Mouse (Mus musculus) ES-E14 (cell line): ENCODE measurements around the gene Slc29a4. TPM values are rescaled to one million over a fixed set of nuclear protein-coding genes. Genes with fewer than 3 reads are reported as not detected.

ENCODE experiments used
- DNase-seq: peaks from one replicate; pipeline ENCODE4 v3.0.0-alpha.2; 2013; ENCODE audit warnings: low read depth, low spot score
- H3K27ac ChIP-seq: 2 replicates; pipeline ENCODE4 v1.5.1; 2012; ENCODE audit warnings: low read depth, mild to moderate bottlenecking, low read length, moderate library complexity, mixed read lengths; ENCODE audit not compliant: poor library complexity, insufficient read depth, severe bottlenecking
- H3K36me3 ChIP-seq: 2 replicates; pipeline ENCODE4 v1.6.1; 2012; ENCODE audit warnings: mild to moderate bottlenecking, low read length, moderate library complexity, mixed read lengths; ENCODE audit not compliant: control insufficient read depth, poor library complexity, insufficient read depth, severe bottlenecking
- H3K4me1 ChIP-seq, 2 experiments: fragments of 150-350 bp in 1 of 2; sonication (generic) in 1 of 2; 2 replicates each; pipeline ENCODE4 v1.6.1; 2012; ENCODE audit warnings: low read length in 2 of 2, mild to moderate bottlenecking in 1 of 2, mixed read lengths in 1 of 2; ENCODE audit not compliant: control insufficient read depth in 2 of 2, insufficient read depth in 2 of 2, poor library complexity in 1 of 2
- H3K4me3 ChIP-seq, 2 experiments: fragments of 150-350 bp in 1 of 2; sonication (generic) in 1 of 2; 2 replicates each; pipeline ENCODE4 v1.5.1; 2012; ENCODE audit warnings: low read length in 2 of 2, low read depth in 1 of 2, mild to moderate bottlenecking in 1 of 2, mixed read lengths in 1 of 2; ENCODE audit not compliant: insufficient read depth in 1 of 2, poor library complexity in 1 of 2, severe bottlenecking in 1 of 2
- H3K9ac ChIP-seq: 2 replicates; pipeline ENCODE4 v1.6.1; 2012; ENCODE audit warnings: low read depth, mild to moderate bottlenecking, low read length, mixed read lengths; ENCODE audit not compliant: poor library complexity, insufficient read depth, severe bottlenecking
- H3K9me3 ChIP-seq: fragments of 150-350 bp; sonication (generic); 2 replicates; pipeline ENCODE4 v1.6.1; 2012; ENCODE audit warnings: low read depth, mild to moderate bottlenecking, low read length; ENCODE audit not compliant: control insufficient read depth, insufficient read depth
- CHD2 ChIP-seq: IDR thresholded peaks from 2 replicates; pipeline ENCODE4 v1.6.1; 2014; ENCODE audit warnings: mild to moderate bottlenecking, low read depth, low read length, inconsistent platforms
- HCFC1 ChIP-seq: IDR thresholded peaks from 2 replicates; pipeline ENCODE4 v1.6.1; 2012; ENCODE audit warnings: low read length, inconsistent platforms, borderline replicate concordance; ENCODE audit not compliant: insufficient read depth
- MAFK ChIP-seq: IDR thresholded peaks from 2 replicates; pipeline ENCODE4 v1.6.1; 2014; ENCODE audit warnings: mild to moderate bottlenecking, low read depth, low read length, inconsistent platforms; ENCODE audit not compliant: insufficient read depth
- ZC3H11A ChIP-seq: IDR thresholded peaks from 2 replicates; pipeline ENCODE4 v1.6.1; 2012; ENCODE audit warnings: low read depth, mild to moderate bottlenecking, inconsistent platforms, low read length, borderline replicate concordance
- ZNF384 ChIP-seq: IDR thresholded peaks from 2 replicates; pipeline ENCODE4 v1.6.1; 2012; ENCODE audit warnings: low read depth, low read length, inconsistent platforms
- in situ Hi-C, 2 experiments: fragments of 600-800 bp; cut with MboI; formaldehyde crosslinking; loops; one replicate each; pipeline ENCODE4 v1.15.1; 2025; ENCODE audit warnings: low sequenced_read_pairs in 2 of 2, inconsistent platforms in 1 of 2; ENCODE audit not compliant: unreplicated experiment in 2 of 2
- total RNA-seq: library from RNA; depleted of rRNA; stranded (reverse); fragments of 300-350 nt; gene quantifications from 2 replicates; pipeline ENCODE4 v1.2.3, GENCODE M21; 2012

Slc29a4 gene
- total RNA-seq, 1 experiment: 9.4 TPM

DNA sequence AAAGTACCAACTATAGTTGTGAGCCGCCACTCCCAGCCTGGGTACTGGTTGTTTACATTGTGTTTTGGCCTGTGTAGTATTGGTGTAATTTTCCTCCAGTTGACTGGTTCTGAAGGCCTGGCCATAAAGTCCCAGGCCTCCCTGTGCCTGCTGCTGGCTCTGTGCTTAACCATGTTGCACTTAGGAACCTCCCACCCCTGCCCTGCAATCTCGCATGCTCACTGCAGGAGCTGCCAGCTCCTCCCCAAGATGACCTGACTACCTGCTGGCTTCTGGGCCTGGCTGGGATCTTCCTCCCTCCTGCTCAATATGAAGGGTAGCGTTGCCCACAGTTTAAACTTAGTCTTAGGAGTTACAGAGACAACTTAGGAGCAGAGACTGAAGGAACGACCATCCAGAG, 40.0 kb upstream of the Slc29a4 start:
- Histone ChIP-seq H3K36me3 (peaks cover 21% of the 10 kb centered on the region), H3K27ac (no peak overlapping the region), H3K4me1 (peaks cover 1 to 26% of the 10 kb centered on the region in 2 experiments; a peak in 1 of 4 replicates), H3K4me3 (no peak overlapping the region), H3K9me3 (no peaks in the 10 kb centered on the region), H3K9ac (no peak overlapping the region)
- no peak for TF ChIP-seq ZC3H11A
- TF ChIP-seq MAFK: no peak
- TF ChIP-seq ZNF384: no peak
- in situ Hi-C loops: no loop called here
- no peak for DNase-seq

DNA sequence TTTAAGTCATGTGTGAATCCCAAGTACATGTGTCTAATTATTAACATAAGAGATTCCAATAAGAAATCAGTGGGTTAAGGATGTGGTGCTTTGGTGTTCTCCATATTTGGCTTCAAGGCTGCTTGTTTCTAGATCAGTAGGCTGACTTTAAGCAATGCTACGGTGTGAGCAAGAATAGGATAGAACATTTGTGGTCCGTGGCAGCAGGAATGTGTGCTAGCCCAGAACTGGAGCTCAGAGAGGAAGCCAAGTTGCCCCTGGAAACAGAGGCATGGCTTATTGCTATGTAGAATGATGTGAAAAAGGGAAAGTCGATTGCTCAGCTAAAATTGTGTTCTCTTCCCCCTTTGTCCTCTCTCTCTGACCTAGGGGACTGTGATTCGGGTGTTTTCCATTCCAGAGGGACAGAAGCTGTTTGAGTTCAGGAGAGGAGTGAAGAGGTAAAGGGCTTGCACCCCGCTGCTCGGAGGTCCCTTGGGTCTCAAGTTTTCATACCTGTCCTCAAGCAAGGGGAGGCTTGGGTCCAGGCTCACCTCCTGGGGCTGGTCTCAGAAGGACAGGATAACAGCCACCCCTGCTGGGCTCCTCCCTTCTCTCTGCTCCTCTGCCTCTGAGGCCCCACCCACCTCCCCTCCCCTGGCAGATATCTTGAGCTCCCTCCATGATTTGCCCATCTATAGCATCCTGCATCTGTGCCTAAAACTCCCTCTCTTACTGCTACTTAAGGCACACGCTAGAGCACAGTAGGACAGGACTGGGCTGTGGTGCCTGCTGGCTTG, 31.5 kb upstream of the Slc29a4 start:
- no peak for DNase-seq
- Histone ChIP-seq H3K9me3 (no peaks in the 10 kb centered on the region), H3K9ac (no peak overlapping the region), H3K4me3 (no peak overlapping the region), H3K4me1 (peaks cover 0 to 14% of the 10 kb centered on the region in 2 experiments; a peak in 1 of 4 replicates), H3K36me3 (peaks cover 79% of the 10 kb centered on the region), H3K27ac (no peak overlapping the region)
- in situ Hi-C loops: no loop called here
- TF ChIP-seq MAFK (no peak), ZNF384 (no peak), HCFC1 (no peak), ZC3H11A (no peak), CHD2 (no peak)

DNA sequence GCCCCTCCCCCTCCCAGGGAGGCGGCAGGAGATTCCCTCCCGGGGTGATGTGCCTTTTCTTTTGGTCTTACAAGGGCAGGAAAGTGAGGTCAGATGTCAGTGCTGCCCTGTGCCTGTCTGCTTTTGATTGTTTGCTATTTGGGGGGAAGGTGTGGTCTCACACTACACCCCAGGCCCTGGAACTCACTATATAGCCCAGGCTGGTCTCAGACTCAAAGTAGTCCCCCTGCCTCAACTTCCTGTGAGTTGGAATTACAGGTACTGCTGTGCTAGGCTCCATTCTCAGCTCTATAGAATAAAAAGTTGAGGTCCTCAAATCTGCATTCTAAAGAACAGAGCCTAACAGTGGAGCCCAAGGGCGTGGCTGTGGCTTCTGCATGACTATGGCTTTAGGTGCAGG, 24.4 kb upstream of the Slc29a4 start:
- Histone ChIP-seq H3K4me1 (peaks cover 12 to 40% of the 10 kb centered on the region in 2 experiments), H3K9ac (no peak overlapping the region), H3K4me3 (no peak overlapping the region), H3K36me3 (peaks cover 40% of the 10 kb centered on the region), H3K27ac (peak overlapping the region; percentile 94), H3K9me3 (no peaks in the 10 kb centered on the region)
- DNase-seq: peak; percentile 46
- in situ Hi-C loops: no loop called here
- TF ChIP-seq HCFC1 (no peak), CHD2 (no peak), MAFK (no peak), ZNF384 (no peak)

DNA sequence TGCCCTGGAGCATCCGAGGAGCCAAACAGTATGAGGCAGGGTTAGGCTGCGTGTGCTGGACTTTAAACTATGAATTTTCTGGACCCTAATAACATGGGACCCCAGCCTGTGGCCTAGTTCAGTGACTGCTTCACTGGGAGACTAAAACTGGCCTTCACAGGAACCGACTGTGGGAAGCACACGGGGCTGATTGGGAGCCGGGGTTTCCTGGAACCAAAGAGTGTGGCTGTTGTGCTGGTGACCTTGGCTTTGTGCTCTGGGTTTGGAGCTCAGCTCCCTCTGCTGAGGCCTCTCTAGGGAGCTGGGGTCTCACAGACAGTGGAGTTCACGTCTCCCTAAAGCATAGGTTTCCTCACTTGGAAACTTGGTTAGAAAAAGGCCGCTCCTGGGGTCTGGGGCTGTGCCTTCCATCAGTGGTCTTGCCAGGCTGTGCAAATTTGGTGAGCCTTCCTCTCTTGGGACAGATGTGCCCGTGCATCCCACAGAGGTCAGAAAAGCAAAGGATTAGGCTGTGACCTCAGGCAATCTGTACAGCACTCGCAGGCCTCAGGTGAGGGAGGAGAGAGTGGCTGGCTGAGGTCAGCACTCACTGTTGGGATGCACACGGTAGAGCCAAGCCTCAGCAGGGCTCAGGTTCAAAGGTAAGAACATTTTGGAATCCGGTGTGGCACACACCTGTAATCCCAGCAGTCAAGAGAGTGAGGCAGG, 23.6 kb upstream of the Slc29a4 start:
- Histone ChIP-seq H3K9ac (peak overlapping the region; percentile 43), H3K4me3 (peak overlapping the region in 1 of 2 experiments; percentile 8; a peak in 1 of 4 replicates), H3K36me3 (peaks cover 35% of the 10 kb centered on the region), H3K4me1 (peaks cover 12 to 42% of the 10 kb centered on the region in 2 experiments), H3K9me3 (no peaks in the 10 kb centered on the region), H3K27ac (peak overlapping the region; percentile 94)
- in situ Hi-C loops: no loop called here
- no peak for TF ChIP-seq HCFC1
- TF ChIP-seq CHD2: no peak
- TF ChIP-seq ZNF384: no peak
- DNase-seq: no peak
